Mouse (Mus musculus): Measurements from ENCODE around the gene Hsd17b1. TPM values are rescaled to one million over a fixed set of nuclear protein-coding genes. Genes with fewer than 3 reads are reported as not detected.

The Hsd17b1 gene
- polyA plus RNA-seq, 1 experiment from 2014 or later = 0.22 TPM

- Histone ChIP-seq H3K4me3 (ENCODE audit: inconsistent target) (no peak overlapping the region), H3K27ac (peak overlapping the region; percentile 62; the same call in 1 of the 2 replicates), H3K79me2 (ENCODE audit: inconsistent target) (peaks cover 15% of the 10 kb centered on the region), H3K36me3 (ENCODE audit: inconsistent target) (peaks cover 14% of the 10 kb centered on the region)
- WGBS (ENCODE audit: missing documents) = 96% methylated on average over 18 of the region's 18 CpGs
Measured at GRCm38 (mm10) chr11:101085617-101086322, 7.6 kb downstream of the Hsd17b1 start.

GRCm38 (mm10) chr11:101086323-101086674 is 8.1 kb downstream of the Hsd17b1 start:
- H3K27ac ChIP-seq = peak overlapping the region; percentile 62
- 84% methylated on average over 6 of the region's 6 CpGs for WGBS (ENCODE audit: missing documents)
- peak overlapping the region; percentile 83 for H3K4me3 ChIP-seq (ENCODE audit: inconsistent target)
- H3K79me2 ChIP-seq (ENCODE audit: inconsistent target) = peaks cover 15% of the 10 kb centered on the region
- peaks cover 19% of the 10 kb centered on the region for H3K36me3 ChIP-seq (ENCODE audit: inconsistent target)

- H3K36me3 ChIP-seq (ENCODE audit: inconsistent target) = peaks cover 25% of the 10 kb centered on the region
- H3K79me2 ChIP-seq (ENCODE audit: inconsistent target) = peaks cover 15% of the 10 kb centered on the region
- H3K27ac ChIP-seq = peak within 1 kb of the TSS; percentile 62
- H3K4me3 ChIP-seq (ENCODE audit: inconsistent target) = peak within 1 kb of the TSS; percentile 83
- under 1% methylated on average over 50 of the region's 52 CpGs for WGBS (ENCODE audit: missing documents)
Measured at GRCm38 (mm10) chr11:101086756-101087681, 8.8 kb downstream of the Hsd17b1 start, which contains the start of gene Mlx. Mlx (plus strand) TSS chr11:101087277.

- Histone ChIP-seq H3K4me3 (ENCODE audit: inconsistent target) (peak overlapping the region; percentile 83), H3K27ac (peak overlapping the region; percentile 57), H3K79me2 (ENCODE audit: inconsistent target) (peaks cover 15% of the 10 kb centered on the region), H3K36me3 (ENCODE audit: inconsistent target) (peaks cover 32% of the 10 kb centered on the region)
- 11% methylated on average over 8 of the region's 8 CpGs for WGBS (ENCODE audit: missing documents)
Measured at GRCm38 (mm10) chr11:101087682-101088055, 9.5 kb downstream of the Hsd17b1 start.

GRCm38 (mm10) chr11:101089931-101090330 is 11.7 kb downstream of the Hsd17b1 start:
- 43% methylated on average over 1 of the region's 1 CpGs for WGBS (ENCODE audit: missing documents)
- Histone ChIP-seq H3K36me3 (ENCODE audit: inconsistent target) (peaks cover 33% of the 10 kb centered on the region), H3K27ac (no peak overlapping the region), H3K4me3 (ENCODE audit: inconsistent target) (no peak overlapping the region), H3K79me2 (ENCODE audit: inconsistent target) (peaks cover 15% of the 10 kb centered on the region)

- H3K4me3 ChIP-seq (ENCODE audit: inconsistent target) = peak overlapping the region; percentile 77
- peaks cover 52% of the 10 kb centered on the region for H3K36me3 ChIP-seq (ENCODE audit: inconsistent target)
- 2% methylated on average over 17 of the region's 18 CpGs for WGBS (ENCODE audit: missing documents)
- peak overlapping the region; percentile 86 for H3K27ac ChIP-seq
- no peaks in the 10 kb centered on the region for H3K79me2 ChIP-seq (ENCODE audit: inconsistent target)
Measured at GRCm38 (mm10) chr11:101094930-101095313, 16.7 kb downstream of the Hsd17b1 start.

- WGBS (ENCODE audit: missing documents) = under 1% methylated on average over 41 of the region's 43 CpGs
- peaks cover 52% of the 10 kb centered on the region for H3K36me3 ChIP-seq (ENCODE audit: inconsistent target)
- peak within 1 kb of the TSS; percentile 77 for H3K4me3 ChIP-seq (ENCODE audit: inconsistent target)
- peak within 1 kb of the TSS; percentile 86 for H3K27ac ChIP-seq
- H3K79me2 ChIP-seq (ENCODE audit: inconsistent target) = no peaks in the 10 kb centered on the region
Measured at GRCm38 (mm10) chr11:101095314-101096024, 17.3 kb downstream of the Hsd17b1 start, which contains the start of gene Psmc3ip. Psmc3ip (minus strand) TSS chr11:101095436.

- 87% methylated on average over 8 of the region's 8 CpGs for WGBS (ENCODE audit: missing documents)
- Histone ChIP-seq H3K79me2 (ENCODE audit: inconsistent target) (peaks cover 4% of the 10 kb centered on the region; the same call in 1 of the 2 replicates), H3K27ac (no peak overlapping the region), H3K36me3 (ENCODE audit: inconsistent target) (peaks cover 56% of the 10 kb centered on the region), H3K4me3 (ENCODE audit: inconsistent target) (no peak overlapping the region)
Measured at GRCm38 (mm10) chr11:101098231-101098630, 20.0 kb downstream of the Hsd17b1 start.

- Histone ChIP-seq H3K4me3 (ENCODE audit: inconsistent target) (no peak overlapping the region), H3K36me3 (ENCODE audit: inconsistent target) (peaks cover 80% of the 10 kb centered on the region), H3K79me2 (ENCODE audit: inconsistent target) (peaks cover 47% of the 10 kb centered on the region), H3K27ac (no peak overlapping the region)
- 100% methylated on average over 5 of the region's 5 CpGs for WGBS (ENCODE audit: missing documents)
Measured at GRCm38 (mm10) chr11:101103011-101103410, 24.8 kb downstream of the Hsd17b1 start.

GRCm38 (mm10) chr11:101109351-101109750 is 31.1 kb downstream of the Hsd17b1 start:
- 87% methylated on average over 4 of the region's 4 CpGs for WGBS (ENCODE audit: missing documents)
- H3K4me3 ChIP-seq (ENCODE audit: inconsistent target) = no peak overlapping the region
- H3K36me3 ChIP-seq (ENCODE audit: inconsistent target) = peaks cover 18% of the 10 kb centered on the region; the same call in 1 of the 2 replicates
- H3K27ac ChIP-seq = no peak overlapping the region
- H3K79me2 ChIP-seq (ENCODE audit: inconsistent target) = peaks cover 100% of the 10 kb centered on the region

GRCm38 (mm10) chr11:101110708-101111107 is 32.5 kb downstream of the Hsd17b1 start:
- peaks cover 98% of the 10 kb centered on the region for H3K79me2 ChIP-seq (ENCODE audit: inconsistent target)
- 95% methylated on average over 5 of the region's 5 CpGs for WGBS (ENCODE audit: missing documents)
- no peak overlapping the region for H3K4me3 ChIP-seq (ENCODE audit: inconsistent target)
- H3K27ac ChIP-seq = no peak overlapping the region
- H3K36me3 ChIP-seq (ENCODE audit: inconsistent target) = peaks cover 6% of the 10 kb centered on the region; the same call in 1 of the 2 replicates

- H3K79me2 ChIP-seq (ENCODE audit: inconsistent target) = peaks cover 96% of the 10 kb centered on the region
- H3K36me3 ChIP-seq (ENCODE audit: inconsistent target) = peaks cover under 1% of the 10 kb centered on the region; the same call in 1 of the 2 replicates
Measured at GRCm38 (mm10) chr11:101111178-101111577, 33.0 kb downstream of the Hsd17b1 start.

GRCm38 (mm10) chr11:101112186-101112585 is 34.0 kb downstream of the Hsd17b1 start:
- no peaks in the 10 kb centered on the region for H3K36me3 ChIP-seq (ENCODE audit: inconsistent target)
- WGBS (ENCODE audit: missing documents) = 94% methylated on average over 3 of the region's 3 CpGs
- peaks cover 96% of the 10 kb centered on the region for H3K79me2 ChIP-seq (ENCODE audit: inconsistent target)
- no peak overlapping the region for H3K27ac ChIP-seq
- no peak overlapping the region for H3K4me3 ChIP-seq (ENCODE audit: inconsistent target)

More at GRCm38 (mm10) chr11:101111178-101111577, 33.0 kb downstream of the Hsd17b1 start:
- 94% methylated on average over 4 of the region's 4 CpGs for WGBS (ENCODE audit: missing documents)
- H3K27ac ChIP-seq = no peak overlapping the region
- H3K4me3 ChIP-seq (ENCODE audit: inconsistent target) = no peak overlapping the region

- 0% methylated on average over 2 of the region's 2 CpGs for WGBS (ENCODE audit: missing documents)
- Histone ChIP-seq H3K36me3 (ENCODE audit: inconsistent target) (no peaks in the 10 kb centered on the region), H3K4me3 (ENCODE audit: inconsistent target) (no peak overlapping the region), H3K27ac (peak overlapping the region; percentile 85), H3K79me2 (ENCODE audit: inconsistent target) (peaks cover 87% of the 10 kb centered on the region)
Measured at GRCm38 (mm10) chr11:101115564-101115963, 37.4 kb downstream of the Hsd17b1 start.
